Mouse (Mus musculus) liver, embryonic 13.5 days (tissue): ENCODE data around the gene Gm10803. TPM values are rescaled to one million over a fixed set of nuclear protein-coding genes. Genes with fewer than 3 reads are reported as not detected.
"Not testable (repeated sequence)": the region's sequence is repeated elsewhere in the genome, so short reads cannot be mapped to it uniquely, and the experiment has no call there.

Source experiments
- ATAC-seq: fragments of 200-750 bp; cut with Nextera tagmentation; 2 replicates; pipeline ENCODE4 v1.8.0; 2017; ENCODE audit warnings: low read depth, mild to moderate bottlenecking, moderate number of reproducible peaks, moderate library complexity
- DNase-seq: peaks from one replicate; pipeline ENCODE4 v3.0.0; 2022
- H3K27ac ChIP-seq: fragments of 300-500 bp; sonication (generic); 2 replicates; pipeline ENCODE4 v1.5.1; 2015; ENCODE audit warnings: moderate library complexity, mild to moderate bottlenecking, inconsistent platforms
- H3K27me3 ChIP-seq: fragments of 300-500 bp; sonication (generic); 2 replicates; pipeline ENCODE4 v1.6.1; 2015; ENCODE audit warnings: mild to moderate bottlenecking, inconsistent platforms
- H3K36me3 ChIP-seq: fragments of 300-500 bp; sonication (generic); 2 replicates; pipeline ENCODE4 v1.6.1; 2015; ENCODE audit warnings: mild to moderate bottlenecking, inconsistent platforms
- H3K4me1 ChIP-seq: fragments of 300-500 bp; sonication (generic); replicated peaks from 2 replicates; pipeline ENCODE4 v1.6.1; 2015; ENCODE audit warnings: inconsistent platforms
- H3K4me2 ChIP-seq: fragments of 300-500 bp; sonication (generic); 2 replicates; pipeline ENCODE4 v1.6.1; 2015; ENCODE audit warnings: inconsistent platforms, mild to moderate bottlenecking, moderate library complexity
- H3K4me3 ChIP-seq: fragments of 300-500 bp; sonication (generic); replicated peaks from 2 replicates; pipeline ENCODE4 v1.5.1; 2015; ENCODE audit warnings: mild to moderate bottlenecking, inconsistent platforms
- H3K9ac ChIP-seq: fragments of 300-500 bp; sonication (generic); 2 replicates; pipeline ENCODE4 v1.6.1; 2015; ENCODE audit warnings: mild to moderate bottlenecking, inconsistent platforms
- H3K9me3 ChIP-seq: fragments of 300-500 bp; sonication (generic); replicated peaks from 2 replicates; pipeline ENCODE4 v1.6.1; 2016; ENCODE audit warnings: inconsistent platforms
- WGBS: fragments of 180-500 bp; shearing (Covaris S2); methylation state at CpG from one replicate; pipeline ENCODE4 v1.1.7; 2015; ENCODE audit not compliant: insufficient replicate concordance; 5-methylcytosine and 5-hydroxymethylcytosine counted together
- polyA plus RNA-seq: library from polyadenylated mRNA; unstranded; fragments of >200 nt; fragmentation: Nextera tagmentation; extraction: Ambion mirVana; gene quantifications from 2 replicates; pipeline ENCODE4 v1.2.1, GENCODE M21; 2015

Gene Gm10803
- polyA plus RNA-seq = not detected in 2 replicates

GRCm38 (mm10) chr2:93560268-93560667, at the start of gene Gm10803:
TSS of gene Gm10803 (plus strand) at chr2:93560568.
- H3K9ac ChIP-seq, H3K36me3 ChIP-seq, H3K4me3 ChIP-seq, ATAC-seq, H3K9me3 ChIP-seq, H3K4me1 ChIP-seq, H3K4me2 ChIP-seq, H3K27ac ChIP-seq, H3K27me3 ChIP-seq, DNase-seq: not testable (repeated sequence)
- WGBS = 76% methylated on average over 2 of the region's 2 CpGs

- Histone ChIP-seq H3K27ac (no peak overlapping the region), H3K4me1 (no peaks in the 10 kb centered on the region), H3K9me3 (no peaks in the 10 kb centered on the region), H3K27me3 (no peaks in the 10 kb centered on the region), H3K4me2 (no peak overlapping the region), H3K4me3 (no peak overlapping the region), H3K9ac (no peak overlapping the region), H3K36me3 (no peaks in the 10 kb centered on the region)
- ATAC-seq (no peak), DNase-seq (no peak)
- WGBS = 74% methylated on average over 1 of the region's 1 CpGs
Observed at GRCm38 (mm10) chr2:93510839-93511238, 49.5 kb upstream of the Gm10803 start.

GRCm38 (mm10) chr2:93512130-93512529, 48.2 kb upstream of the Gm10803 start:
- WGBS = 50% methylated on average over 7 of the region's 7 CpGs
- Histone ChIP-seq H3K9me3 (no peaks in the 10 kb centered on the region), H3K4me3 (no peak overlapping the region), H3K36me3 (no peaks in the 10 kb centered on the region), H3K27ac (no peak overlapping the region), H3K27me3 (no peaks in the 10 kb centered on the region), H3K4me1 (no peaks in the 10 kb centered on the region), H3K9ac (no peak overlapping the region), H3K4me2 (no peak overlapping the region)
- no peak for ATAC-seq
- no peak for DNase-seq

GRCm38 (mm10) chr2:93515246-93515645, 45.1 kb upstream of the Gm10803 start:
- Histone ChIP-seq H3K4me3 (no peak overlapping the region), H3K27ac (no peak overlapping the region), H3K27me3 (no peaks in the 10 kb centered on the region), H3K4me1 (no peaks in the 10 kb centered on the region), H3K4me2 (no peak overlapping the region), H3K9me3 (no peaks in the 10 kb centered on the region), H3K9ac (no peak overlapping the region), H3K36me3 (no peaks in the 10 kb centered on the region)
- DNase-seq (no peak), ATAC-seq (no peak)
- WGBS = 44% methylated on average over 4 of the region's 4 CpGs

- H3K4me3 ChIP-seq = no peak overlapping the region
- no peak overlapping the region for H3K27ac ChIP-seq
- 0 out of 2 replicates have a peak, but pooled peaks cover 3% of the 10 kb centered on the region for H3K27me3 ChIP-seq
- no peak overlapping the region for H3K9ac ChIP-seq
- WGBS = 45% methylated on average over 4 of the region's 4 CpGs
- DNase-seq (no peak), ATAC-seq (no peak)
- no peaks in the 10 kb centered on the region for H3K9me3 ChIP-seq
- H3K4me2 ChIP-seq = no peak overlapping the region
- H3K4me1 ChIP-seq = no peaks in the 10 kb centered on the region
- H3K36me3 ChIP-seq = no peaks in the 10 kb centered on the region
Observed at GRCm38 (mm10) chr2:93521042-93521441, 39.3 kb upstream of the Gm10803 start.

GRCm38 (mm10) chr2:93521571-93521970, 38.8 kb upstream of the Gm10803 start:
- Histone ChIP-seq H3K9me3 (no peaks in the 10 kb centered on the region), H3K4me1 (no peaks in the 10 kb centered on the region), H3K27me3 (0 out of 2 replicates have a peak, but pooled peaks cover 3% of the 10 kb centered on the region), H3K4me3 (no peak overlapping the region), H3K9ac (no peak overlapping the region), H3K4me2 (no peak overlapping the region), H3K36me3 (no peaks in the 10 kb centered on the region), H3K27ac (no peak overlapping the region)
- ATAC-seq = no peak
- no peak for DNase-seq
- WGBS = 65% methylated on average over 6 of the region's 6 CpGs

- no peak for ATAC-seq
- Histone ChIP-seq H3K4me2 (no peak overlapping the region), H3K27ac (no peak overlapping the region), H3K9ac (no peak overlapping the region), H3K4me3 (no peak overlapping the region), H3K36me3 (no peaks in the 10 kb centered on the region), H3K27me3 (0 out of 2 replicates have a peak, but pooled peaks cover 3% of the 10 kb centered on the region), H3K9me3 (no peaks in the 10 kb centered on the region), H3K4me1 (no peaks in the 10 kb centered on the region)
- WGBS = 70% methylated on average over 16 of the region's 16 CpGs
- no peak for DNase-seq
Observed at GRCm38 (mm10) chr2:93522005-93522404, 38.4 kb upstream of the Gm10803 start.

- DNase-seq = no peak
- 64% methylated on average over 16 of the region's 16 CpGs for WGBS
Observed at GRCm38 (mm10) chr2:93525033-93525762, 35.2 kb upstream of the Gm10803 start.

GRCm38 (mm10) chr2:93529602-93530001, 30.8 kb upstream of the Gm10803 start:
- Histone ChIP-seq H3K9me3 (no peaks in the 10 kb centered on the region), H3K27ac (no peak overlapping the region), H3K9ac (no peak overlapping the region), H3K4me2 (no peak overlapping the region), H3K4me3 (no peak overlapping the region), H3K4me1 (no peaks in the 10 kb centered on the region), H3K27me3 (no peaks in the 10 kb centered on the region), H3K36me3 (no peaks in the 10 kb centered on the region)
- WGBS = 44% methylated on average over 4 of the region's 4 CpGs
- ATAC-seq (no peak), DNase-seq (no peak)

More at GRCm38 (mm10) chr2:93525033-93525762, 35.2 kb upstream of the Gm10803 start:
- ATAC-seq = no peak
- H3K27me3 ChIP-seq = 0 out of 2 replicates have a peak, but pooled peaks cover 3% of the 10 kb centered on the region
- H3K9ac ChIP-seq = no peak overlapping the region
- H3K9me3 ChIP-seq = no peaks in the 10 kb centered on the region
- no peaks in the 10 kb centered on the region for H3K36me3 ChIP-seq
- H3K4me1 ChIP-seq = no peaks in the 10 kb centered on the region
- no peak overlapping the region for H3K4me2 ChIP-seq
- no peak overlapping the region for H3K27ac ChIP-seq
- no peak overlapping the region for H3K4me3 ChIP-seq

GRCm38 (mm10) chr2:93533891-93534290, 26.5 kb upstream of the Gm10803 start:
- no peaks in the 10 kb centered on the region for H3K4me1 ChIP-seq
- WGBS = 80% methylated on average over 7 of the region's 7 CpGs
- H3K9ac ChIP-seq = no peak overlapping the region
- H3K4me2 ChIP-seq = no peak overlapping the region
- H3K27ac ChIP-seq = no peak overlapping the region
- no peaks in the 10 kb centered on the region for H3K27me3 ChIP-seq
- H3K4me3 ChIP-seq = no peak overlapping the region
- H3K9me3 ChIP-seq = no peaks in the 10 kb centered on the region
- no peaks in the 10 kb centered on the region for H3K36me3 ChIP-seq
- ATAC-seq (no peak), DNase-seq (no peak)

- Histone ChIP-seq H3K27ac (no peak overlapping the region), H3K4me1 (no peaks in the 10 kb centered on the region), H3K9ac (no peak overlapping the region), H3K9me3 (no peaks in the 10 kb centered on the region), H3K4me3 (no peak overlapping the region), H3K36me3 (no peaks in the 10 kb centered on the region), H3K4me2 (no peak overlapping the region), H3K27me3 (no peaks in the 10 kb centered on the region)
- peak; percentile 4 for DNase-seq
- 21% methylated on average over 3 of the region's 3 CpGs for WGBS
- ATAC-seq = no peak
Observed at GRCm38 (mm10) chr2:93537385-93537967, 22.9 kb upstream of the Gm10803 start.

- ATAC-seq = no peak
- H3K36me3 ChIP-seq = no peaks in the 10 kb centered on the region
- H3K4me1 ChIP-seq = no peaks in the 10 kb centered on the region
- H3K4me3 ChIP-seq = no peak overlapping the region
- no peak overlapping the region for H3K4me2 ChIP-seq
- no peak overlapping the region for H3K9ac ChIP-seq
- 24% methylated on average over 6 of the region's 6 CpGs for WGBS
- DNase-seq = no peak
- no peaks in the 10 kb centered on the region for H3K27me3 ChIP-seq
- H3K27ac ChIP-seq = no peak overlapping the region
- no peaks in the 10 kb centered on the region for H3K9me3 ChIP-seq
Observed at GRCm38 (mm10) chr2:93538140-93538539, 22.2 kb upstream of the Gm10803 start.
